Mouse (Mus musculus) kidney, postnatal 0 days (tissue): ENCODE results near the gene Lhcgr. TPM values are rescaled to one million over a fixed set of nuclear protein-coding genes. Genes with fewer than 3 reads are reported as not detected.

Experiments used
- ATAC-seq: fragments of 200-750 bp; cut with Nextera tagmentation; replicated peaks from 2 replicates; pipeline ENCODE4 v1.8.0; 2017; ENCODE audit warnings: low read depth, moderate number of reproducible peaks, moderate TSS enrichment, moderate library complexity; ENCODE audit not compliant: low FRiP score
- DNase-seq: peaks from one replicate; pipeline ENCODE4 v3.0.0-alpha.2; 2016; ENCODE audit warnings: low spot score
- H3K27ac ChIP-seq: fragments of 300-500 bp; sonication (generic); 2 replicates; pipeline ENCODE4 v1.5.1; 2014; ENCODE audit warnings: mild to moderate bottlenecking
- H3K27me3 ChIP-seq: fragments of 300-500 bp; sonication (generic); 2 replicates; pipeline ENCODE4 v1.6.1; 2014; ENCODE audit warnings: low read length, mixed read lengths; ENCODE audit not compliant: insufficient read depth
- H3K36me3 ChIP-seq: fragments of 300-500 bp; sonication (generic); 2 replicates; pipeline ENCODE4 v1.6.1; 2014; ENCODE audit warnings: low read length, mixed read lengths; ENCODE audit not compliant: insufficient read depth
- H3K4me1 ChIP-seq: fragments of 300-500 bp; sonication (generic); replicated peaks from 2 replicates; pipeline ENCODE4 v1.6.1; 2014; ENCODE audit warnings: antibody characterized with exemption, low read length, mixed read lengths; ENCODE audit not compliant: insufficient read depth
- H3K4me2 ChIP-seq: fragments of 300-500 bp; sonication (generic); 2 replicates; pipeline ENCODE4 v1.6.1; 2014; ENCODE audit warnings: mild to moderate bottlenecking, low read length, moderate library complexity, mixed read lengths
- H3K4me3 ChIP-seq: fragments of 300-500 bp; sonication (generic); replicated peaks from 2 replicates; pipeline ENCODE4 v1.5.1; 2014; ENCODE audit warnings: low read depth, low read length
- H3K9ac ChIP-seq: fragments of 300-500 bp; sonication (generic); 2 replicates; pipeline ENCODE4 v1.6.1; 2014; ENCODE audit warnings: low read depth, low read length
- H3K9me3 ChIP-seq: fragments of 300-500 bp; sonication (generic); replicated peaks from 2 replicates; pipeline ENCODE4 v1.6.1; 2016; ENCODE audit warnings: low read length, inconsistent platforms, mixed read lengths
- CTCF ChIP-seq: IDR thresholded peaks from 2 replicates; pipeline ENCODE4 v1.5.1; 2016; ENCODE audit warnings: antibody characterized with exemption, low read depth, mild to moderate bottlenecking, moderate library complexity
- WGBS: fragments of 180-500 bp; shearing (Covaris S2); extraction: QIAGEN DNeasy Blood & Tissue Kit; methylation state at CpG from one replicate; pipeline ENCODE4 v1.1.7; 2014; 5-methylcytosine and 5-hydroxymethylcytosine counted together
- polyA plus RNA-seq: library from polyadenylated mRNA; unstranded; fragments of >200 nt; fragmentation: Nextera tagmentation; extraction: Ambion mirVana; gene quantifications from 2 replicates; pipeline ENCODE4 v1.2.1, GENCODE M21; 2015

The Lhcgr gene
- polyA plus RNA-seq, 1 experiment from 2014 or later, result 0.14 TPM

- H3K9me3 ChIP-seq, result no peaks in the 10 kb centered on the region
- no peak overlapping the region for H3K27ac ChIP-seq
- H3K27me3 ChIP-seq, result no peaks in the 10 kb centered on the region
- no peaks in the 10 kb centered on the region for H3K36me3 ChIP-seq
- no peak overlapping the region for H3K9ac ChIP-seq
- peak; percentile 71 for DNase-seq
- TF ChIP-seq CTCF, result peak; percentile 75
- peak overlapping the region; percentile 53 for H3K4me2 ChIP-seq
- WGBS, result 4% methylated on average over 17 of the region's 17 CpGs
- peak overlapping the region; percentile 6; the same call in 1 of the 2 replicates for H3K4me3 ChIP-seq
- peak; percentile 67 for ATAC-seq
- H3K4me1 ChIP-seq, result no peaks in the 10 kb centered on the region
These were observed 38.8 kb downstream of the Lhcgr start for GRCm38 (mm10) chr17:88752827-88753471.

GRCm38 (mm10) chr17:88749646-88750045 lies 42.1 kb downstream of the Lhcgr start:
- TF ChIP-seq CTCF, result no peak
- DNase-seq (no peak), ATAC-seq (no peak)
- no peaks in the 10 kb centered on the region for H3K9me3 ChIP-seq
- H3K4me3 ChIP-seq, result no peak overlapping the region
- WGBS, result 74% methylated on average over 8 of the region's 8 CpGs
- no peaks in the 10 kb centered on the region for H3K27me3 ChIP-seq
- H3K9ac ChIP-seq, result no peak overlapping the region
- H3K4me2 ChIP-seq, result no peak overlapping the region
- no peaks in the 10 kb centered on the region for H3K36me3 ChIP-seq
- H3K4me1 ChIP-seq, result no peaks in the 10 kb centered on the region
- H3K27ac ChIP-seq, result no peak overlapping the region

- Histone ChIP-seq H3K4me2 (no peak overlapping the region), H3K27me3 (no peaks in the 10 kb centered on the region), H3K4me3 (no peak overlapping the region), H3K36me3 (no peaks in the 10 kb centered on the region), H3K9ac (no peak overlapping the region), H3K4me1 (no peaks in the 10 kb centered on the region), H3K27ac (no peak overlapping the region), H3K9me3 (no peaks in the 10 kb centered on the region)
- WGBS, result 47% methylated on average over 8 of the region's 8 CpGs
- TF ChIP-seq CTCF, result no peak
- no peak for ATAC-seq
- no peak for DNase-seq
These were observed 85.5 kb downstream of the Lhcgr start for GRCm38 (mm10) chr17:88706231-88706649.

GRCm38 (mm10) chr17:88703112-88703511 lies 88.7 kb downstream of the Lhcgr start:
- H3K4me1 ChIP-seq, result no peaks in the 10 kb centered on the region
- no peak overlapping the region for H3K27ac ChIP-seq
- WGBS, result 44% methylated on average over 4 of the region's 4 CpGs
- H3K36me3 ChIP-seq, result no peaks in the 10 kb centered on the region
- ATAC-seq (no peak), DNase-seq (no peak)
- TF ChIP-seq CTCF, result no peak
- H3K9me3 ChIP-seq, result no peaks in the 10 kb centered on the region
- H3K4me3 ChIP-seq, result no peak overlapping the region
- H3K27me3 ChIP-seq, result no peaks in the 10 kb centered on the region
- H3K4me2 ChIP-seq, result no peak overlapping the region
- H3K9ac ChIP-seq, result no peak overlapping the region

- H3K4me1 ChIP-seq, result no peaks in the 10 kb centered on the region
- no peak overlapping the region for H3K27ac ChIP-seq
- no peaks in the 10 kb centered on the region for H3K9me3 ChIP-seq
- H3K9ac ChIP-seq, result no peak overlapping the region
- H3K36me3 ChIP-seq, result no peaks in the 10 kb centered on the region
- DNase-seq, result peak; percentile 15
- H3K27me3 ChIP-seq, result no peaks in the 10 kb centered on the region
- H3K4me2 ChIP-seq, result no peak overlapping the region
- TF ChIP-seq CTCF, result no peak
- 20% methylated on average over 6 of the region's 6 CpGs for WGBS
- ATAC-seq, result no peak
- H3K4me3 ChIP-seq, result no peak overlapping the region
These were observed 89.4 kb downstream of the Lhcgr start for GRCm38 (mm10) chr17:88702345-88702744.

- no peak overlapping the region for H3K9ac ChIP-seq
- H3K9me3 ChIP-seq, result no peaks in the 10 kb centered on the region
- no peaks in the 10 kb centered on the region for H3K4me1 ChIP-seq
- ATAC-seq (no peak), DNase-seq (no peak)
- H3K4me3 ChIP-seq, result no peak overlapping the region
- H3K36me3 ChIP-seq, result no peaks in the 10 kb centered on the region
- H3K4me2 ChIP-seq, result no peak overlapping the region
- H3K27ac ChIP-seq, result no peak overlapping the region
- no peaks in the 10 kb centered on the region for H3K27me3 ChIP-seq
- no peak for TF ChIP-seq CTCF
These were observed 90.9 kb downstream of the Lhcgr start for GRCm38 (mm10) chr17:88700901-88701300.
